Mouse (Mus musculus): ENCODE data around the gene Eid2b.

GRCm38 (mm10) chr7:28305641-28306040 is 28.1 kb downstream of the Eid2b start:
- no peak for TF ChIP-seq CTCF (IDR thresholded peaks at IDR 0.05; ENCODE audit: extremely low read depth, insufficient read depth, insufficient read length, insufficient replicate concordance)
- TF ChIP-seq POLR2A (IDR thresholded peaks at IDR 0.05; ENCODE audit: low read depth, low read length), result no peak
